Comparison of ENCODE assay signal across 22 mouse cellular contexts in the genomic region with DNA sequence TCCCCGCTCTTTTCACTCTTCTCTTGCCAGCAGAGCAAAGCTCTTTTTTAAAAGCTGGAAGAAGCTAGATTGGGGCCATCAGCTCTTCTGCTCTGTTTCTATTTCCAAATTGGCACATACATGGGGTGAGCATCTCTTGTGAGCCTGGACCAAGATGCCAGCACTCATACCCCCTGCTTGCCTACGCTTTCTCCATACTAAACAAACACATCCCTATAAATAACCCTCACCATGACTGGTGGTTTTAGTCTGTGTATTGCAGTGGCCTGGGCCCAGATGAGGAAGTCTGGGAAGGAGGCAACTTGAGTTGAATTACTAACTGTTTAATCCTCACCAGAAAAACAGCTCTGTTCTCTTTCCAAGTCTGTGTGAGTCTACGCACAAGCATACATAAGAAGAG.
A peak's percentile ranks its signal among the peaks of the same experiment; 100 is the strongest.
DNase-seq lines count a peak whose midpoint lies in the region; ATAC-seq lines count a peak whose summit lies in the region.
"Had no signal": no experiment of that assay in that cellular context is flagged by ENCODE, and none has a peak within 500 bp of the region (broad histone marks: within the 10 kb centered on the region; RNA-seq: fewer than 3 reads in every experiment).

No protein-coding gene starts in this region.

- no peak overlapping the region for H3K9ac ChIP-seq in lung, embryonic 15.5 days
- H3K9ac ChIP-seq: forebrain, embryonic 12.5 days; heart, embryonic 15.5 days; hindbrain, embryonic 13.5 days; liver, embryonic 14.5 days had no signal

- no peak overlapping the region; the same call in 1 of the 2 replicates for H3K4me2 ChIP-seq in lung, embryonic 15.5 days
- H3K4me2 ChIP-seq: forebrain, embryonic 12.5 days; heart, embryonic 15.5 days; hindbrain, embryonic 13.5 days had no signal

- no peak overlapping the region for H3K4me3 ChIP-seq in lung, embryonic 15.5 days
- H3K4me3 ChIP-seq: forebrain, embryonic 12.5 days; heart, adult 2 months; heart, embryonic 15.5 days; hindbrain, embryonic 13.5 days; left cerebral cortex, adult 2 months; midbrain, embryonic 10.5 days had no signal

- H3K4me1 ChIP-seq in lung, embryonic 15.5 days = peaks cover 6% of the 10 kb centered on the region; the same call in 1 of the 2 replicates
- H3K4me1 ChIP-seq: forebrain, embryonic 12.5 days; heart, embryonic 15.5 days; hindbrain, embryonic 13.5 days; midbrain, embryonic 10.5 days had no signal

- 53% methylated on average over 3 of the region's 3 CpGs for WGBS in lung, embryonic 15.5 days

- no peak overlapping the region for H3K27ac ChIP-seq in lung, embryonic 15.5 days
- H3K27ac ChIP-seq: forebrain, embryonic 12.5 days; heart, adult 2 months; heart, embryonic 15.5 days; hindbrain, embryonic 13.5 days; kidney, postnatal 0 days; left cerebral cortex, adult 2 months; liver, embryonic 14.5 days; midbrain, embryonic 10.5 days had no signal

- no peaks in the 10 kb centered on the region for H3K36me3 ChIP-seq in lung, embryonic 15.5 days
- H3K36me3 ChIP-seq: forebrain, embryonic 12.5 days; heart, embryonic 15.5 days; hindbrain, embryonic 13.5 days; midbrain, embryonic 10.5 days had no signal

- peak; percentile 91 for DNase-seq in heart, adult 11 months
- DNase-seq in heart, postnatal 36 days = no peak
- no peak for DNase-seq in lung, postnatal 4 days
- no peak for DNase-seq in kidney, adult 18-20 months
- no peak for DNase-seq in left cerebral cortex, adult 8-10 months (ENCODE audit: low spot score in 2 of 2)
- DNase-seq: cerebellum, adult 18-20 months; cerebellum, postnatal 25 days; right cerebral cortex, postnatal 25 days; thymus, adult 2 months had no signal

- peaks cover 5% of the 10 kb centered on the region; the same call in 1 of the 2 replicates for H3K27me3 ChIP-seq in lung, embryonic 15.5 days
- H3K27me3 ChIP-seq: CH12.LX; forebrain, embryonic 12.5 days; heart, embryonic 15.5 days; hindbrain, embryonic 13.5 days had no signal

- no peaks in the 10 kb centered on the region for H3K9me3 ChIP-seq in lung, embryonic 15.5 days
- H3K9me3 ChIP-seq: forebrain, embryonic 12.5 days; heart, embryonic 15.5 days; hindbrain, embryonic 13.5 days; midbrain, embryonic 10.5 days had no signal

- ATAC-seq in lung, embryonic 15.5 days (ENCODE audit: borderline replicate concordance, extremely low read depth, low FRiP score, low TSS enrichment) = peak; percentile 55; the same call in 1 of the 2 replicates
- peak; percentile 64 for ATAC-seq in granulocyte monocyte progenitor cell, adult 5-6 weeks (replicated peaks; ENCODE audit: poor library complexity, severe bottlenecking)
- ATAC-seq in megakaryocyte progenitor cell, adult 5-6 weeks (replicated peaks; ENCODE audit: poor library complexity) = peak; percentile 54
- ATAC-seq: inflammation-experienced regulatory T-cells, adult 6 months had no signal

- intact Hi-C loops in heart, postnatal 36 days (cut with DNase I) = no loop called here
